Mouse (Mus musculus) brain, embryonic 14.5 days (tissue): ENCODE measurements at regions not wholly inside any gene's neighbourhood (a gene's known extent, or its start where the extent isn't known, plus 50 kb on each side); places are given as distances from the start of the nearest gene placed in this dataset.

Source experiments
- CTCF ChIP-seq: fragments of 200-500 bp; IDR thresholded peaks from 2 replicates; pipeline ENCODE4 v1.5.1; 2012; ENCODE audit warnings: inconsistent platforms, mild to moderate bottlenecking, moderate library complexity, borderline replicate concordance; ENCODE audit not compliant: insufficient read depth, insufficient read length; ENCODE audit errors: extremely low read depth
- POLR2A ChIP-seq: fragments of 200-500 bp; IDR thresholded peaks from 2 replicates; pipeline ENCODE4 v1.6.1; 2012; ENCODE audit warnings: mild to moderate bottlenecking, inconsistent platforms, borderline replicate concordance; ENCODE audit not compliant: poor library complexity, insufficient read depth, insufficient read length, severe bottlenecking; ENCODE audit errors: extremely low read depth

- no peak for TF ChIP-seq CTCF
- TF ChIP-seq POLR2A: no peak
These were observed 2942.3 kb upstream of the Gm7489 start for GRCm38 (mm10) chr15:50942429-50942828.
